Mouse (Mus musculus) inflammation-experienced regulatory T-cells, adult 16 weeks (primary cell): Measurements from ENCODE around the gene Klk4. TPM values are rescaled to one million over a fixed set of nuclear protein-coding genes. Genes with fewer than 3 reads are reported as not detected.

Experiments
- polyA plus RNA-seq: library from polyadenylated mRNA; unstranded; fragments of 100-300 nt; shearing (Covaris generic); gene quantifications from one replicate; pipeline ENCODE4 v1.2.1, GENCODE M21; 2017

The Klk4 gene
- polyA plus RNA-seq, result not detected

DNA sequence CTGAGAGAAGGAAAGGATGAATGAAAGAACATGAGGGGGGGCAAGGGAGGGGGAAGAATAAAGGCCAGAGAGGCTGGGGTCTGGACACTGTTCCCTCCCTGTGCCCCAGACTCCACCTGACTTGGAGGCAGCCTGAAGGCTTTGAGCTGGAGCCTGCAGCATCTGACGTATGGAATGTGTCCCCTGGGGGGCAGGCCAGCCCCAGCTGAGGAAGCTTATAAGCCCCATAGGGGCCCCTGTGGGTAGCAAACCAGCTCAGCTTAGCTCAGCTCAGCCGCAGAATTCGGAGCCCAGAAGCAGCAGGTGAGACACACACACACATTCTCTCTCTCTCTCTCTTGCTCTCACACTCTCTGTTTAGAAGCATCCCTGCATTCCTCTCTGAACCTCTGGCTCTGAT is at the start of gene Klk4:
Gene Klk4 (plus strand): TSS at position 249 of the 400 bp plus-strand sequence.

DNA sequence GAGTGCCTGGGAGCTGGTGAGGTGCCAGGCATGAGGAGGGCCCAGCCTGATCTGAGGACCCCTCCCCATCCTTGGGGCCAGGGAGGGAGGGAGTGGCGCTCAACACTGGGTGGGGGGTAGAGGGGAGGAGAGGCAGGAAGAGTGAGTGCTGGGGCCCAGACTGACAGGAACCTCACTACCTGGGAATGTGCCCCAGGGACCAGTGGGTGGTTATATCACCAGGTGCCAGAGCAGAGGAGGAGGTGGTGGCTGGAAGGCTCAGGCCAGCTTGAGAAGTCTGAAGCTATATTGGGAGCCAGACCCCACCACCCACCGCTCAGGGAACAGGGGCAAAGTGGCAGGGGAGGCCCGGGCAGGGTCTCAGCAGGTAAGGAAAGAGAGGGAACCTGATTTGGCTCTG is 39.3 kb upstream of the Klk4 start, which contains the start of gene Klk5:
Gene Klk5 (plus strand): TSS at position 271 of the 400 bp plus-strand sequence.

DNA sequence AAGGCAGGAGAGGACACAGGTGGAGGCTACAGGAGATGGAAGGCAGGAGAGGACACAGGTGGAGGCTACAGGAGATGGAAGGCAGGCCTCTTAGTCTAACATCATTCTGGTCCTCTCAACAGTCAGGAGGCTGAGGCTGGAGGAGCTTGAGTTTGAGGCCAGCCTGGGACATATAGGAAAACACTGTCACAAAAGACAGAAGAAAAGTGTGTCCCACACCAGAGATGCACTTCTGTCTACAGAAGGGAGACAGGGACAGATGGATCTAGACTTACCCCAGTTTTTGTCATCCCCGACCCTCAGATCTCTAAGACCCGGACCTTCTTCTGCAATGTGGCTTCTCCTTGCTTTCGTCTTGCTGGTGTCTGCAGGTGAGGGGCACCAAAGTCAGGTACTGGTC is 52.5 kb downstream of the Klk4 start, which contains the start of gene Klk15:
Gene Klk15 (plus strand): TSS at position 301 of the 400 bp plus-strand sequence.

Other genes starting within 250 kb of the Klk4 start
- gene Ceacam18, start 246.5 kb upstream of the Klk4 start, polyA plus RNA-seq, result not detected
- gene Siglece, start 221.0 kb upstream of the Klk4 start, polyA plus RNA-seq, result 1.8 TPM
- 5.2 TPM for gene Ctu1, start 209.1 kb upstream of the Klk4 start, polyA plus RNA-seq
- not detected for gene Klk14, start 190.7 kb upstream of the Klk4 start, polyA plus RNA-seq
- not detected for gene Klk13, start 168.6 kb upstream of the Klk4 start, polyA plus RNA-seq
- gene Klk12, start 112.3 kb upstream of the Klk4 start, polyA plus RNA-seq, result not detected
- gene Klk11, start 106.6 kb upstream of the Klk4 start, polyA plus RNA-seq, result not detected
- 0.21 TPM for gene Klk10, start 100.1 kb upstream of the Klk4 start, polyA plus RNA-seq
- 0.99 TPM for gene Klk9, start 89.3 kb upstream of the Klk4 start, polyA plus RNA-seq
- gene Klk8, start 83.6 kb upstream of the Klk4 start, polyA plus RNA-seq, result 109 TPM
- not detected for gene Klk7, start 69.9 kb upstream of the Klk4 start, polyA plus RNA-seq
- gene Klk6, start 56.7 kb upstream of the Klk4 start, polyA plus RNA-seq, result not detected
- gene Klk5, start 39.2 kb upstream of the Klk4 start, polyA plus RNA-seq, result not detected
- 0.51 TPM for gene Klk15, start 52.6 kb downstream of the Klk4 start, polyA plus RNA-seq
- not detected for gene Klk1b8, start 69.5 kb downstream of the Klk4 start, polyA plus RNA-seq
- gene Klk1b1, start 85.6 kb downstream of the Klk4 start, polyA plus RNA-seq, result not detected
- gene Klk1b9, start 94.9 kb downstream of the Klk4 start, polyA plus RNA-seq, result 0.73 TPM
- not detected for gene Klk1b11, start 114.7 kb downstream of the Klk4 start, polyA plus RNA-seq
- not detected for gene Klk1b26, start 131.0 kb downstream of the Klk4 start, polyA plus RNA-seq
- 4.1 TPM for gene Klk1b27, start 171.1 kb downstream of the Klk4 start, polyA plus RNA-seq
- not detected for gene Klk1b21, start 221.2 kb downstream of the Klk4 start, polyA plus RNA-seq
- not detected for gene Klk1b22, start 231.5 kb downstream of the Klk4 start, polyA plus RNA-seq